Mouse (Mus musculus) megakaryocyte, embryonic 14.5 days (primary cell): ENCODE measurements around the gene Slc6a16. TPM values are rescaled to one million over a fixed set of nuclear protein-coding genes. Genes with fewer than 3 reads are reported as not detected.
"Not testable (repeated sequence)": the region's sequence is repeated elsewhere in the genome, so short reads cannot be mapped to it uniquely, and the experiment has no call there.

Experiments used
- H3K27me3 ChIP-seq: replicated peaks from 2 replicates; pipeline ENCODE3; 2012; ENCODE audit warnings: inconsistent platforms
- H3K36me3 ChIP-seq: replicated peaks from 2 replicates; pipeline ENCODE3; 2012; ENCODE audit warnings: low read length, inconsistent platforms, mixed read lengths
- H3K4me1 ChIP-seq: 2 replicates; pipeline ENCODE4 v1.6.1; 2012; ENCODE audit warnings: inconsistent platforms
- H3K4me3 ChIP-seq: replicated peaks from 2 replicates; pipeline ENCODE3; 2012; ENCODE audit warnings: moderate library complexity, mild to moderate bottlenecking, inconsistent platforms
- H3K9me3 ChIP-seq: 2 replicates; pipeline ENCODE4 v1.6.1; 2012; ENCODE audit warnings: inconsistent platforms
- FLI1 ChIP-seq: IDR thresholded peaks from 2 replicates; pipeline ENCODE4 v1.6.1; 2012; ENCODE audit warnings: low read length, inconsistent platforms, mixed read lengths
- GATA1 ChIP-seq: IDR thresholded peaks from 3 replicates; pipeline ENCODE4 v1.6.1; 2012; ENCODE audit warnings: mixed read lengths, low read length, inconsistent platforms, borderline replicate concordance
- polyA plus RNA-seq: library from polyadenylated mRNA; stranded (reverse); fragments of >175 nt; gene quantifications from 2 replicates; pipeline ENCODE4 v1.2.3, GENCODE M21; 2012; ENCODE audit warnings: low replicate concordance; ENCODE audit not compliant: insufficient read depth

Gene Slc6a16
- polyA plus RNA-seq, 1 experiment: not detected

DNA sequence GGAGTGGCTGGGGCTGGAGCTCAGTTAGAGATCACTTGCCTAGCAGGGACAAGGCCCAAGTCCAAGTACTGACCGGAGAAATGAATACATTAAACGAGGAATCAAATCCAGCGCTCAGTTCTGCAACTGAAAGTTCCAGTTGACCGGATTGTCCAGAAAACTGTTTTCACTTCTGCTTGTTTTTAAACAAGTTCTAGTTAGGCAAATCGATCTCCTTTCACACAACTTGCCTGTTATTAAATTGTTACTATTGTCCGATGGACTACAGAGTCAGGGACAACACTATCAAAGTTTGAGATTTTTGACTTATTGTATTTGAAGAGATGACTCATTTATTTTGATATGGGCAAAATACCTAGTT is 484 bp downstream of the Slc6a16 start:
- Histone ChIP-seq H3K36me3 (peaks cover 11% of the 10 kb centered on the region), H3K27me3 (no peaks in the 10 kb centered on the region), H3K4me1 (peaks cover 36% of the 10 kb centered on the region), H3K4me3 (no peak overlapping the region), H3K9me3 (no peaks in the 10 kb centered on the region)
- no peak for TF ChIP-seq GATA1
- TF ChIP-seq FLI1: no peak

DNA sequence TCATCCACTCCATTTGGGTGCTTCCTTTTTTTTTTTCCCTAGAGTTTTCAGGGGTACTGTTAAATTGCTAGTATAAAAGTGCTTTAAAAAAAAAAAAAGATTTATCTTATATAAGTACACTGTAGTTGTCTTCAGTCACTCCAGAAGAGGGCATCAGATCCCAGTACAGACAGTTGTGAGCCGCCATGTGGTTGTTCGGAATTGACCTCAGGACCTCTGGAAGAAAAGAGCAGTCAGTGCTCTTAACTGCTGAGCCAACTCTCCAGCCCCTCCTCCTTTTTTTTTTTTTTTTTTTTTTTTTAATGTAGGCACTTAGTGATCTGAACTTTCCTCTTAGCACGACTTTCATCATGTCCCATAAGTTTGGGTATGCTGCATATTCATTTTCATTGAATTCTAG is 6.8 kb downstream of the Slc6a16 start:
- no peaks in the 10 kb centered on the region for H3K9me3 ChIP-seq
- H3K27me3 ChIP-seq: no peaks in the 10 kb centered on the region
- no peaks in the 10 kb centered on the region for H3K4me1 ChIP-seq
- TF ChIP-seq FLI1 (no peak), GATA1 (no peak)
- no peaks in the 10 kb centered on the region for H3K36me3 ChIP-seq
- H3K4me3 ChIP-seq: no peak overlapping the region

DNA sequence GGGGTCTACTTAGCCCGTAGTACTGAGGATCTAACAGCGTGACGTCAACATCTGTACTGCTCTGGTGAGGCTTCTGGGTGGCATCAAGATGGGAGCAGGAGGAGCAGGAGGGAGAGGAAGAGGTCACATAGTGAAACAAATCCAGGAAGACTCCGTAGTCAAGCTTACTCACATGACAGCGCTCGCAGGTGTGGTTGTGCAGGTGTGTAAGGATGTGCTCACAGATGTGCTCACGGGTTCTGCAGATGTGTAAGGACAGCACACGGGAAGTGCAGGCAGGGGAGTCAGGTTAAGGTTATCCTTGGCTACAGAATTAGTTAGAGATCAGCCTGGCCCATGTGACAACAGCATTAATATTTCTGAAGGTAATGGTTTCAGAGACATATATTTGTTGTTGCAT is 12.9 kb downstream of the Slc6a16 start:
- TF ChIP-seq FLI1 (no peak), GATA1 (no peak)
- Histone ChIP-seq H3K4me1 (peaks cover 10% of the 10 kb centered on the region; the same call in 1 of the 2 replicates), H3K36me3 (no peaks in the 10 kb centered on the region), H3K27me3 (peaks cover 22% of the 10 kb centered on the region), H3K4me3 (no peak overlapping the region), H3K9me3 (no peaks in the 10 kb centered on the region)

DNA sequence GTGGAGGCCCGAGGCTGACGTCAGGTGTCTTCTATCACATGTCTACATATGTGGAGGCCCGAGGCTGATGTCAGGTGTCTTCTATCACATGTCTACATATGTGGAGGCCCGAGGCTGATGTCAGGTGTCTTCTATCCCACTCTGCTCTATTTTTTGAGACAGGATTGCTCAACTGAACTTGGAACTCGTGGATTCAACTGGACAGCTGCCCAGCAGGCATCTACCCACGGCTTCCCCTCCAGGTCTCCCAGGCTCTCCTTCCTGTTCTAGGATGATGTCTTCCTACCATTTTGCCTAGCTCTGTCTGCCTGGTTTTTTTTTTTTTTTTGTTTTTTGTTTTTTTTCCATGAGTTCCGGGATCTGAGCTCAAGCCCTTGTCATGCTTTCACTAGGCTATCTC is 14.9 kb downstream of the Slc6a16 start:
- H3K4me3 ChIP-seq, H3K36me3 ChIP-seq, H3K9me3 ChIP-seq: not testable (repeated sequence)
- Histone ChIP-seq H3K27me3 (peaks cover 42% of the 10 kb centered on the region), H3K4me1 (peaks cover 26% of the 10 kb centered on the region; the same call in 1 of the 2 replicates)

DNA sequence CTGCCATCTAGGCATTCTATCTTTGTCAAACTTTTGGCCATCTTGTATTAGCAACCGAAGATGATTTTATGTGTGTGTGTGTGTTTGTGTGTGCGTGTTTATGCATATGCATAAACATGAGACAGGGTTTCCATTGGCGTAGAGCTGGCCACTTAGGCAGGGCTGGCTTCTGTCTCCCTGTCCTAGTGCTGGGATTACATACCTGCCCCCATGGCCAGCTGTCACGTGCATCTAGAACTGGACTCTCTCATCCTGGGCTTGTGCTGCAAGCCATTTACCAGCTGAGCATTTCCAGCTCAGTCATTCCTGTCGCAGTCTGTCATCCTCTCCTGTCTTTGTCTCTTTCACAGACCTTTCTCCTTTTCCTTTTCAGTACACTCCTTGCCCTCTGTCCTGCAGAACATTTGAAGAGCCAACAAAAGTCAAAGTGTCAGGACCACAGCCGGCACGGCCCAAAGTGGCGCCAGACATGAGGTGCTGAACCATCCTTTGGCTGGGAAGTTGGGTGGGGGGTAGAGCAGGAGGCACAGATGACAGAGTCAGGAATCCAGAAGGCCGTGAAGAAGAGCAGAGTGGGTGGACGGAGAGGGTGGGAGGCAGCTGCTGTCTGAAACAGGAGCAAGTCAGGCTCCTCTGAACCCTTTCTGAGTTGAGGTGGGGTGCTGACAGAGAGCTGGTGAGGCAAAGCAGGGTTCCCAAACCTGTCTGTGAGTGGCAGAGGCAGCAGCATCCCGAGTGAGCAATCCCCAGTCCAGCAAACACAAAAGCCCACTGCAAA is 16.4 kb downstream of the Slc6a16 start:
- Histone ChIP-seq H3K36me3 (no peaks in the 10 kb centered on the region), H3K4me3 (no peak overlapping the region), H3K9me3 (no peaks in the 10 kb centered on the region), H3K4me1 (peaks cover 39% of the 10 kb centered on the region), H3K27me3 (peaks cover 50% of the 10 kb centered on the region)
- TF ChIP-seq GATA1 (no peak), FLI1 (no peak)

DNA sequence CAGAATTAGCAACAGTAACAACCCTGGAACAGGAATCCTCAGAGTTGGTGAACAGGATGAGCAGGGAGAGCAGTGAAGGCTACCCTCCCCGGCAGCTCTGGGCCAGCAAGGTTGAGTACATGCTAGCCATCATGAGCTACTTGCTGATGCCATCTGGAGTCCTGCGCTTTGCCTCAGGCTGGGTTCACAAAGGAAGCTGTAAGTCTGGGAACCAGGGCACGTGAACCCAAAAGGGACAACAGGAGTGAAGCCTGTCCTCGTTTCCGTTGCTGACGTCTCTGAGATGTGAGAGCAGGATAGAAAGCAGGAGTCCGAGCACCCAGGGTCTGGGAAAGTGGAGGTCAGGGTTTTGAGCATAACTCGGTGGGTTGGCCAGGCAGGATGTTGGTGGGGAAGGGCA is 18.4 kb downstream of the Slc6a16 start:
- no peak overlapping the region for H3K4me3 ChIP-seq
- peaks cover 51% of the 10 kb centered on the region for H3K4me1 ChIP-seq
- H3K9me3 ChIP-seq: no peaks in the 10 kb centered on the region
- TF ChIP-seq FLI1 (no peak), GATA1 (no peak)
- H3K27me3 ChIP-seq: peaks cover 57% of the 10 kb centered on the region
- H3K36me3 ChIP-seq: no peaks in the 10 kb centered on the region

DNA sequence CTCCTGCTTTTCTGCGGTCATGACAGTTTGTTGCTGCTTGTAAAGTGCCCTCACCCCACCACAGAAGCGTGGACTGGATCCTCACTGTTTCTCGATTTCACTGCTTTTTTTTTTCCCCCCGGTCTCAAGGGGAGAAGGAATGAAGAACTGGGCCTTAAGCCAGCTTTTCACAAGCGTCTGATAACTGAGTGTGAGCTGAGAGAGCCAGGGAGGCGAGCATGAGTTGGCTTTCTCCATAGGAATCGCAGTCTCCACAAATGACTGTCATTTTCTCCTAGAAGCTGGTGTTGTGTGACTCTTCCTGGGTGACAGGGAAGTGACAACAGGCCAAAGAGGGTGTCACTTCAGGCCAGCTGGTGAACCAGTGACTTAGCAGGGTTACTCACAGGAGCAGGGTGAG is 21.4 kb downstream of the Slc6a16 start:
- no peak for TF ChIP-seq GATA1
- no peak for TF ChIP-seq FLI1
- H3K36me3 ChIP-seq: no peaks in the 10 kb centered on the region
- no peaks in the 10 kb centered on the region for H3K9me3 ChIP-seq
- H3K27me3 ChIP-seq: peaks cover 60% of the 10 kb centered on the region
- peak overlapping the region; percentile 2 for H3K4me3 ChIP-seq
- H3K4me1 ChIP-seq: peaks cover 48% of the 10 kb centered on the region

DNA sequence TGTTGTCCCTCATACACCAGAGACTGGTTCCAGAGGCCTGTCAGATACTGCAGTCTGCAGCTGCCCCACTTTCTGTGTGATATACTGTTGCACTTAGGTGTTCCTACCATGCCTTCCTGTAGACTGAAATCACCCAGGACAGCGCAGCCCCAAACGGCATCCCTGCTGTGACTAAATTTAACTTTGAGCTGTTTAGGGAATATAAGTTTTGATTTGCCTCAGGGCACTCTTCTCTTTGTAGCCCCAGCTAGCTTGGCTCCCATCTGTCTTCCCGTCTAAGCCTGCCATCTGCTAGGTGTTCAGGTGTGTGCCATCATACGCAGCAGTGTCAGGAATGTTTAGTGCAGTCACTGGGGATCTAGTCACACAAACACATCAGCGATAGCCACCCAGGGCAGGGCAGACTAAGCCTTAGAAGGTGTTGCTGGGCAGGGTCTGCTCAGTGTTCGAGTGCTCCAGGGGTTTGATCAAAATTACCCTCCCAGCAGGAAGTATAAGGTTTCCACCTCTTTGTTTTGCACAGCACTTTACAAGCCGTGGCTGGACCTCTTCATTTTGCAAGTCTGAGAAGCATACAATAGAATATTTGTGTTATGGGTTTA is 22.2 kb downstream of the Slc6a16 start:
- no peaks in the 10 kb centered on the region for H3K36me3 ChIP-seq
- no peak for TF ChIP-seq FLI1
- TF ChIP-seq GATA1: no peak

DNA sequence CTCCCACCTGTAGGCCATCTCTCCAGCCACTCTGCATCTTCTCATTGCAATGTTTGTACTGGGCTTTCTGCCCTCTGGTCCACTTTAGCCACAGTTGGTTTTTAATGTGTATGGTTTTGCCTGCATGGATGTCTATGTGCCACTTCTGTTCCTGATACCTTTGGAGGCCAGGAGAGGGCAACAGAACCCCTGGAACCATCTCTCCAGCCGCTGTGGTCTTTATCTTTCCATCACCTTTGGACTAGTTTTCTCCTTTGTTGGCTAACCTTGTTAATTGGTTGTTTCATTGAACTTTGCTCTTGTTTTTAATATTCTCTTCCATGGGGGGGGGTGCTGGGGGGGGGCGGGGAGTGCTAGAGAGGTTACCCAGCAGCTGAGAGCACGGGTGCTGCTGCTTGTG is 23.5 kb downstream of the Slc6a16 start:
- TF ChIP-seq GATA1 (no peak), FLI1 (no peak)
- Histone ChIP-seq H3K27me3 (peaks cover 61% of the 10 kb centered on the region), H3K4me3 (no peak overlapping the region)

More for the DNA sequence above, 22.2 kb downstream of the Slc6a16 start:
- peaks cover 59% of the 10 kb centered on the region for H3K27me3 ChIP-seq
- H3K4me3 ChIP-seq: no peak overlapping the region
- H3K9me3 ChIP-seq: no peaks in the 10 kb centered on the region
- peaks cover 49% of the 10 kb centered on the region for H3K4me1 ChIP-seq

DNA sequence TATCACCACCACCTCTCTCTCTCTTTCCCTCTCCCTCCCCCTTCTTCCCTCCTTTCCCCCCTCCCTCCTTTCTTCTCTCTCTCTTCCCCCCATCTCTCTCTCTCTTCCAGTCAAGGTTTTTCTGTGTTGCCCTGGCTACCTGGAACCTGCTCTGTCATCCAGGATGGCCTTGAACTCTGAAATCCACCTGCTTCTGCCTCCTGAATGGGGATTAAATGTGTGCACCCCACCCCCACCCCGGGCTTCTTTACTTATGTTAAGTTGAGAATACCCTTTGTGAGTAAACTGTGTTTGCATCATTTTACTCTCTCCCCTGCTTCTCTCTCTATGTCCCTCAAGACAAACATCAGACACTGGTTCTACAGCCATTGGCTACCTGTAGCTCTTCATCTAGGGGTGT is 24.6 kb downstream of the Slc6a16 start:
- TF ChIP-seq FLI1 (no peak), GATA1 (no peak)
- H3K4me3 ChIP-seq: no peak overlapping the region

More for the DNA sequence above, 23.5 kb downstream of the Slc6a16 start:
- H3K9me3 ChIP-seq: no peaks in the 10 kb centered on the region
- H3K36me3 ChIP-seq: no peaks in the 10 kb centered on the region
- peaks cover 46% of the 10 kb centered on the region for H3K4me1 ChIP-seq

More for the DNA sequence above, 24.6 kb downstream of the Slc6a16 start:
- H3K36me3 ChIP-seq: no peaks in the 10 kb centered on the region
- H3K4me1 ChIP-seq: peaks cover 34% of the 10 kb centered on the region
- peaks cover 53% of the 10 kb centered on the region for H3K27me3 ChIP-seq
- no peaks in the 10 kb centered on the region for H3K9me3 ChIP-seq
